Mouse (Mus musculus): ENCODE measurements around the gene Pex5. TPM values are rescaled to one million over a fixed set of nuclear protein-coding genes. Genes with fewer than 3 reads are reported as not detected.

Pex5 gene
- total and polyA plus RNA-seq, 2 experiments from 2014 or later = 49.0 to 74.4 TPM

DNA sequence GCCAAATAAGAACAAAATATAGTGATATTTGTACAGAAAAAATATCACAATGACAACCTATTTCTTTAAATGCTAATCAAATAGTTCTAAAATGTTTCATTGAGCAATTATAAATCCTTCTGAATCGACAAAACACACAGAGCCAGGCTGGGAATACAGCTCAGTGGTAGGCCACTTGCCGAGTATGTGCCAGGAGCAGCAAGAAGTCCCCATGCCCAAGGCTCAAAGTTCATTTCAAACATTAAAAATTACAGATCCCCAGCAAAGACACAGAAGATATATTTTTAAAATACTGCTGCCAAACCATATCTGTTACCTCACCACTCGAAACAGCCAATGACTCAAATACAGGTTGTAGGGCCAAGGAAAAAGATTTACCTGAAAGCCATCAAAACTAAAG is 3.8 kb upstream of the Pex5 start:
- ATAC-seq (no peak), DNase-seq (ENCODE audit: low spot score) (no peak)
- Histone ChIP-seq H3K4me1 (ENCODE audit: insufficient read depth, low read length) (no peaks in the 10 kb centered on the region), H3K27me3 (ENCODE audit: insufficient read depth, low read length) (no peaks in the 10 kb centered on the region), H3K9ac (replicated peaks; ENCODE audit: low read length) (no peak overlapping the region), H3K27ac (no peak overlapping the region), H3K36me3 (ENCODE audit: insufficient read depth, low read length) (no peaks in the 10 kb centered on the region), H3K9me3 (ENCODE audit: low read length) (no peaks in the 10 kb centered on the region), H3K4me3 (ENCODE audit: low read length) (no peak overlapping the region), H3K4me2 (ENCODE audit: low read depth, low read length) (no peak overlapping the region)
- WGBS = 95% methylated on average over 3 of the region's 3 CpGs
- TF ChIP-seq CTCF (IDR thresholded peaks at IDR 0.05; ENCODE audit: low read depth) = no peak

DNA sequence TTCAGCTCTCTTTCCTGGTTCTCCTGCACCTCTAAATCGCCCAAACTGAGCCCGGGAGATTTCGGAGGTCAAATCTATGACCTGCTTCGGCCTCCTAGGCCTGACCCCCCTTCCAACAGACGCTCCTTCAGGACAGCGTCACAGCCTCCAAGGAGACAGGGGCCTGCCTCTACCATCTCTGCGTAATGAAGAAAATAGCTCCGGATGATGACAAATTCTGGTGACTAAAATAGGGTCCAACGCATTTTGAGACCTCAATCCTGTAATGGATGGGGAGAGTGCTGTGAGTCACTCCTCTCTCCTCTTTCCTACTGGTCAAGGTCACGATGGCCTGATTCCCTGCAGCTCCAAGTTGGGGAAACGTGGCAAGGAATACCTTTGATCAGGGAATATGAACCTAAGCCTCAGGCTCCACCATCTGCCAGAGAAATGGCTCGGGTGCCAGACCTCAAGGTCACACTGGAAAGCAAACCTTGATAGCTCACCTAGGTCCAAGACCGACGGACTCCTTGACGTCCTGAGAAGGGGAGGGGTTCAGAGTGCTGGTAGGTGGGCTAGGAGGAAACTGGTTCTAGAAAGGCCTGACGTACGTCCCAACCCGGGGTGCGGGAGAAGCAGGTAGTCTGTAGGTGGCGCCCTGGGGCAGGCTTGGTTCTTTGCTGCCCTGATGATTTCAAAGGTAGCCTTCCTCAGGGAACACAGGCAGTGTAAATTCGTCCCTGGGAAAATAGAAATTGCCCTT is 651 bp upstream of the Pex5 start:
- Histone ChIP-seq H3K27ac (peak overlapping the region; percentile 90), H3K9ac (replicated peaks; ENCODE audit: low read length) (peak overlapping the region; percentile 87), H3K4me2 (ENCODE audit: low read depth, low read length) (peak overlapping the region; percentile 65), H3K4me3 (ENCODE audit: low read length) (peak overlapping the region; percentile 90), H3K27me3 (ENCODE audit: insufficient read depth, low read length) (no peaks in the 10 kb centered on the region), H3K36me3 (ENCODE audit: insufficient read depth, low read length) (peaks cover 9% of the 10 kb centered on the region; the same call in 1 of the 2 replicates), H3K4me1 (ENCODE audit: insufficient read depth, low read length) (no peaks in the 10 kb centered on the region), H3K9me3 (ENCODE audit: low read length) (no peaks in the 10 kb centered on the region)
- WGBS = 5% methylated on average over 21 of the region's 21 CpGs
- peak; percentile 66 for ATAC-seq
- DNase-seq (ENCODE audit: low spot score) = peak; percentile 77
- peak; percentile 77 for TF ChIP-seq CTCF (IDR thresholded peaks at IDR 0.05; ENCODE audit: low read depth)

DNA sequence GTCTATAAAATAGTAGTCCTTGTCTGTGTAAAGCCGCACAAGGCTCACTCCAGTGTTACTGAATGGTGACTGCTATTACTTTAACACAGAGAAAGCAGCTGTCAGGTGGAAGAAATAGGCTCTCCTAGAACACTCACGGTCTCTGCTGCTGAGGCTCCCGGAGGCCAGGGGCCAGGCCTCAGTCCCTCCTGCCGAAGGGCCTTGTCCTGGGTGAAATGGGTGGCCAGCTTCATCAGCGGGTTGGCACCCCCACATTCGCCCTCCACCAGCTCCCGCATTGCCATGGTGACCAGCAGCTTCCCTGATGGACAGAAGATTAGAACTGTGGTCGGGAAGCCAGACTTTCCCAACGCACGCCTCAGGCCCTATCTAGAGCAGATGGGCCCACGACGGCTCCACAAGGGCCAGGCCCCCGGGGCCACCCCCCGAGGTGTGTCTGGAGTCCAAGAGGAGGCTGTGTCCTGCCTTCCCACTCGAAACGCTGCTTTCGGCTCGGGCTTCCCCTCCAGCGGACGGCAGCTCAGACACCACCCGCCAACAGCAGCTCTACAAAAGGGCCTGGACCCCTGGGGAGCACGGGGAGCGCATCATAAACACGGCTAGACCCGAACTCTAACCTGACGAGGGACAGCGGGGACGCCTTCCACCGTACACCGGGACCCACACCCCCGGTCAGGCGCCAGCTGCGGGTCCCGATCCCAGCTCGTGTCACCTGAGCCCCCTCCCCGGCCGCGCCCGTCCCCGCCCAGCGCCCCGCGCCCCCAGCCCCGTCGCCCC is 529 bp downstream of the Pex5 start:
- 1% methylated on average over 34 of the region's 45 CpGs for WGBS
- H3K27ac ChIP-seq = peak overlapping the region; percentile 90
- DNase-seq (ENCODE audit: low spot score) = peak; percentile 52
- H3K4me1 ChIP-seq (ENCODE audit: insufficient read depth, low read length) = no peaks in the 10 kb centered on the region
- peaks cover 9% of the 10 kb centered on the region; the same call in 1 of the 2 replicates for H3K36me3 ChIP-seq (ENCODE audit: insufficient read depth, low read length)
- no peaks in the 10 kb centered on the region for H3K9me3 ChIP-seq (ENCODE audit: low read length)
- H3K27me3 ChIP-seq (ENCODE audit: insufficient read depth, low read length) = no peaks in the 10 kb centered on the region
- H3K9ac ChIP-seq (replicated peaks; ENCODE audit: low read length) = peak overlapping the region; percentile 87
- TF ChIP-seq CTCF (IDR thresholded peaks at IDR 0.05; ENCODE audit: low read depth) = no peak
- H3K4me2 ChIP-seq (ENCODE audit: low read depth, low read length) = peak overlapping the region; percentile 65
- peak overlapping the region; percentile 90 for H3K4me3 ChIP-seq (ENCODE audit: low read length)
- peak; percentile 57 for ATAC-seq

DNA sequence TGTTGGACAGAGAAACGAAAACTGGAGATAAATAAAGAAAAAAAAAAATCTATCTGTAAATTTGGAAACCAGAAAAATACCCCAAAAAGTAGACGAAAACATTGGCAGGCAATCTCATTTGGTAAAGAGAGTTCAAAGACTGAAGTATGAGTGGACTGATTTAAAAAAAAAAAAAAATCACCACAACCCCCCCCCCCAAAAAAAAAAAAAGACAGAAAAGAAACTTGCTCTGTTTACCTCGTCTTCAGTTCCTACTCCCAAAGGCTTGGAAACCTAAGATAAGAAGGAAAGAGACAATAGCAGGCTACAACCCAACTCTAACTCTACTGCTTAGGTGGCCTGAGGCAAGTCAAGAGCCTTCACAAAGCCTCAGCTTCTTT is 1.1 kb downstream of the Pex5 start:
- Histone ChIP-seq H3K27me3 (ENCODE audit: insufficient read depth, low read length) (no peaks in the 10 kb centered on the region), H3K27ac (peak overlapping the region; percentile 90), H3K9ac (replicated peaks; ENCODE audit: low read length) (peak overlapping the region; percentile 87; the same call in 1 of the 2 replicates), H3K4me1 (ENCODE audit: insufficient read depth, low read length) (no peaks in the 10 kb centered on the region), H3K4me3 (ENCODE audit: low read length) (peak overlapping the region; percentile 90), H3K9me3 (ENCODE audit: low read length) (no peaks in the 10 kb centered on the region), H3K4me2 (ENCODE audit: low read depth, low read length) (peak overlapping the region; percentile 65), H3K36me3 (ENCODE audit: insufficient read depth, low read length) (peaks cover 9% of the 10 kb centered on the region; the same call in 1 of the 2 replicates)
- ATAC-seq = no peak
- no peak for TF ChIP-seq CTCF (IDR thresholded peaks at IDR 0.05; ENCODE audit: low read depth)
- DNase-seq (ENCODE audit: low spot score) = no peak
- WGBS = 51% methylated on average over 3 of the region's 3 CpGs

DNA sequence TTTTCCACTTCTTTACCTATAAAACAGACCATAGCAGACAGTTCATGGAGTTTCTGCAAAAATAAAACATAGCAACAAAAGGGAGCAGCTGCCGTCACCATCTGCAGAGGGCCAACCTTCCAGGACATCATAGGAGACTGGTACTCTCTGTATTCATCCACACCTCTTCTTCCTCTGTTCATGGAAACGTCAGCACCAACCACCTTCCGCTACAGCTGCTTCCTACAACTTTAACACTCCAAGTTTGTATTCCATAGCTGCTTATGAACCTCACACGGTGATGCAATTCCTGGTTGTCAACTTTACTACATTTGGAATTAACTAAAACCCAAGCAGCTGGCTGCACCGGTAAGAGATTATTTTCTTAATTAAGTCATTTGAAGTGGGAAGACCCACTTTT is 6.5 kb downstream of the Pex5 start:
- Histone ChIP-seq H3K9me3 (ENCODE audit: low read length) (no peaks in the 10 kb centered on the region), H3K27me3 (ENCODE audit: insufficient read depth, low read length) (no peaks in the 10 kb centered on the region), H3K4me3 (ENCODE audit: low read length) (no peak overlapping the region), H3K4me1 (ENCODE audit: insufficient read depth, low read length) (no peaks in the 10 kb centered on the region), H3K27ac (no peak overlapping the region), H3K9ac (replicated peaks; ENCODE audit: low read length) (no peak overlapping the region), H3K4me2 (ENCODE audit: low read depth, low read length) (no peak overlapping the region), H3K36me3 (ENCODE audit: insufficient read depth, low read length) (peaks cover 47% of the 10 kb centered on the region)
- DNase-seq (ENCODE audit: low spot score) (no peak), ATAC-seq (no peak)
- no peak for TF ChIP-seq CTCF (IDR thresholded peaks at IDR 0.05; ENCODE audit: low read depth)
- 92% methylated on average over 5 of the region's 5 CpGs for WGBS

DNA sequence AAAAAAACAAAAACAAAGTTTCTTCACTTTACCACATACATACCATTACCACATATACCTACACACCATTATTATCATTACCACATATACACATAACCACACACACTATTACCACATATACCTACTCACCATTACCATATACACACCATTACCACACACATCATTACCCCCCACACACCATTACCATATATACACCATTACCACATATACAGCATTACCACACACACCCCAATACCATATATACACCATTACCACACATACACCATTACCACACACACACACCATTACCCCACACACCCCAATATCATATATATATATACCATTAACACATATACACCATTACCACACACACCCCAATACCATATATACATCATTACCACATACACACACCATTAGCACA is 7.7 kb downstream of the Pex5 start:
- H3K27me3 ChIP-seq (ENCODE audit: insufficient read depth, low read length) = no peaks in the 10 kb centered on the region
- H3K9ac ChIP-seq (replicated peaks; ENCODE audit: low read length) = no peak overlapping the region
- H3K4me3 ChIP-seq (ENCODE audit: low read length) = no peak overlapping the region
- H3K9me3 ChIP-seq (ENCODE audit: low read length) = no peaks in the 10 kb centered on the region
- no peak overlapping the region for H3K4me2 ChIP-seq (ENCODE audit: low read depth, low read length)
- no peak for TF ChIP-seq CTCF (IDR thresholded peaks at IDR 0.05; ENCODE audit: low read depth)
- DNase-seq (ENCODE audit: low spot score) = no peak
- peaks cover 59% of the 10 kb centered on the region for H3K36me3 ChIP-seq (ENCODE audit: insufficient read depth, low read length)
- H3K27ac ChIP-seq = no peak overlapping the region
- no peak for ATAC-seq
- no peaks in the 10 kb centered on the region for H3K4me1 ChIP-seq (ENCODE audit: insufficient read depth, low read length)

Data from hindbrain, postnatal 0 days (tissue).